Mouse (Mus musculus): ENCODE measurements around the gene Tas2r105. TPM values are rescaled to one million over a fixed set of nuclear protein-coding genes. Genes with fewer than 3 reads are reported as not detected.

Tas2r105 gene
- polyA plus RNA-seq (2015; fragmentation: Nextera tagmentation; extraction: Ambion mirVana): not detected in 2 replicates

DNA sequence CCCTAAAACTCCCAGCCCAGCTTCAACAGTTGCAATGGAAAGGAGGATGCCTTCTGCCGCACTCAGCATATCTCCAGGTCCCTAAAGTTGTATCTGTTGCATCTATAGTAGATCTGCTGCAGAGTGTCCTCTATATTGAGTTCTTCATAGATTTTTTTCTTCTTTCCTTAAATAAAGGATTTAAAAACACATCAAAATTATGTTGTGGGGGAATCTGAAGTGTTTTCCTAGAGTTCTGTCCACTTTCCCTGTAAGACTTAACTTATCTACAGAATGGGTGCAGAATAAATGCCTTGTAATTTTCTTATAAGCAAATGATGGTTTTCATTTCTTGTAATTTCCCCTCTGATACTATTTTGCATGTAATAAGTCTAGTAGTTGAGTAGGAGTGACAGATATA lies at the start of gene Tas2r105:
Gene Tas2r105, minus strand, starts transcription at position 101 of the 400 bp plus-strand sequence.
- H3K27me3 ChIP-seq (ENCODE audit: control insufficient read depth, insufficient read depth, low read length): no peaks in the 10 kb centered on the region
- 67% methylated on average over 1 of the region's 1 CpGs for WGBS
- H3K9ac ChIP-seq (ENCODE audit: low read length): no peak within 1 kb of the TSS
- H3K9me3 ChIP-seq (replicated peaks; ENCODE audit: control insufficient read depth, low read length): peaks cover 6% of the 10 kb centered on the region
- no peaks in the 10 kb centered on the region for H3K36me3 ChIP-seq (ENCODE audit: control insufficient read depth, insufficient read depth)
- no peak within 1 kb of the TSS for H3K4me3 ChIP-seq (ENCODE audit: low read length)
- no peaks in the 10 kb centered on the region for H3K4me1 ChIP-seq (ENCODE audit: control insufficient read depth, insufficient read depth, low read length)
- H3K27ac ChIP-seq (ENCODE audit: low read length): no peak within 1 kb of the TSS
- no peak within 1 kb of the TSS for H3K4me2 ChIP-seq (ENCODE audit: low read depth, low read length)
- ATAC-seq (replicated peaks; ENCODE audit: extremely low read depth, insufficient read depth, low FRiP score): no peak

DNA sequence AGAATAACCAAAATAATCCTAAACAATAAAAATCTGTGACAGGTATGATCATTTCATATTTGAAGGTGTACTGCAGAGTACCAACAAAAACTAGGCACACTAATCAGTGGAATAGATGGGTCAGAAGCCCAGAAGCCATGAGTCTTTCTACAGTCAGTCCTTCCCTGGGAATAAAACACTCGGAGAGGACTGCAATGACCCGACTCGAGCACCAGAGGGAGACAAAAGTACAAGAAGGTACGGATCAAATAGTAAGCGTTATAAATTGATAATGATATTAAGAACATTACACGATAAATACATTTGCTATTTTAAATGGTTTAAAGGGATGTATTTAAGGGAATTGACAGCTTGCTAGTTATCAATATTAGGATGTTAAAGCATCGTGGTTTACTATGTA lies 25.5 kb upstream of the Tas2r105 start:
- H3K9me3 ChIP-seq (replicated peaks; ENCODE audit: control insufficient read depth, low read length): peaks cover 2% of the 10 kb centered on the region; the same call in 1 of the 2 replicates
- H3K27me3 ChIP-seq (ENCODE audit: control insufficient read depth, insufficient read depth, low read length): no peaks in the 10 kb centered on the region
- H3K4me3 ChIP-seq (ENCODE audit: low read length): no peak overlapping the region
- H3K4me2 ChIP-seq (ENCODE audit: low read depth, low read length): no peak overlapping the region
- no peak for ATAC-seq (replicated peaks; ENCODE audit: extremely low read depth, insufficient read depth, low FRiP score)
- no peaks in the 10 kb centered on the region for H3K36me3 ChIP-seq (ENCODE audit: control insufficient read depth, insufficient read depth)
- no peaks in the 10 kb centered on the region for H3K4me1 ChIP-seq (ENCODE audit: control insufficient read depth, insufficient read depth, low read length)
- H3K9ac ChIP-seq (ENCODE audit: low read length): no peak overlapping the region
- 37% methylated on average over 7 of the region's 7 CpGs for WGBS
- H3K27ac ChIP-seq (ENCODE audit: low read length): no peak overlapping the region

DNA sequence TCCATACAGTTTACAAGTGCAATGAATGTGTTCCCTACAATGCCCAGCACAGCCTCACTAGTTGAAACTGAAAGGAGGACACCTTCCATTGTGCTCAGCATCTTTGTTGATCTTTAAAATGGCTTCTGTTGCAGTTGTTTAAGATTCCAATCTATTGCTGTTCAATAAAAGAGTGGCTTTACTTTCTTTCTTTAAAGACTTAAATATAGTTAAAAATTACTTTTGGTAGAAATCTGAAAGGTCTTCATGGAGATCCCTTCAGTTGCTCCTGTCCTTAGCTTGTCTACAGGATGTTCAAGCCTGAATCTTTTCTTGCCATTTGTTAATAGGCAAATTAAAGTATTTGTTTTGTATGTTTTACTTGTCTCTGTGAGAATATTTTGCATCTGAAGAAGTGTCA lies 2.7 kb upstream of the Tas2r105 start, which contains the start of gene Tas2r114:
Gene Tas2r114, minus strand, starts transcription at position 101 of the 400 bp plus-strand sequence.
- no peak within 1 kb of the TSS for H3K4me3 ChIP-seq (ENCODE audit: low read length)
- no peak within 1 kb of the TSS for H3K9ac ChIP-seq (ENCODE audit: low read length)
- H3K36me3 ChIP-seq (ENCODE audit: control insufficient read depth, insufficient read depth): no peaks in the 10 kb centered on the region
- H3K4me1 ChIP-seq (ENCODE audit: control insufficient read depth, insufficient read depth, low read length): no peaks in the 10 kb centered on the region
- no peak for ATAC-seq (replicated peaks; ENCODE audit: extremely low read depth, insufficient read depth, low FRiP score)
- no peak within 1 kb of the TSS for H3K4me2 ChIP-seq (ENCODE audit: low read depth, low read length)
- no peaks in the 10 kb centered on the region for H3K27me3 ChIP-seq (ENCODE audit: control insufficient read depth, insufficient read depth, low read length)
- peaks cover 4% of the 10 kb centered on the region for H3K9me3 ChIP-seq (replicated peaks; ENCODE audit: control insufficient read depth, low read length)
- H3K27ac ChIP-seq (ENCODE audit: low read length): no peak within 1 kb of the TSS

DNA sequence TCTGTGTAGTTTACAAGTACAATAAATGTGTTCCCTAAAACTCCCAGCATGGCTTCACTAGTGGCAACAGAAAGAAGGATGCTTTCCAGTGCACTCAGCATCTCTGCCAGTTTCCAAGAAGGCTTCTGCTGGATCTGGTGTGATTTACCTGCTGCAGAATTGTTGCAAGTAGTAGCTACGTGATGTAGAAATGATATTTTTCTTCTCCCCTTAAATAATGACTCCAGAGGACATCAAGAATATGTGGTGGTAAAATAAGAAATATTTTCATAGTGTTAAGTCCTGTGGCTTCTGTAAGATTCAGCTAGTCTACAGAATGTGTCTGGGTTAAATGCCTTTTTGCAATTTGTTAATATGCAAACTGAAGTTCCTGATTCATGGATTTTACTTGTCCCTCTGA lies 1.7 kb downstream of the Tas2r105 start, which contains the start of gene Tas2r104:
Gene Tas2r104, minus strand, starts transcription at position 101 of the 400 bp plus-strand sequence.
- Histone ChIP-seq H3K4me3 (ENCODE audit: low read length) (no peak within 1 kb of the TSS), H3K4me2 (ENCODE audit: low read depth, low read length) (no peak within 1 kb of the TSS), H3K27ac (ENCODE audit: low read length) (no peak within 1 kb of the TSS), H3K4me1 (ENCODE audit: control insufficient read depth, insufficient read depth, low read length) (no peaks in the 10 kb centered on the region), H3K27me3 (ENCODE audit: control insufficient read depth, insufficient read depth, low read length) (no peaks in the 10 kb centered on the region), H3K9ac (ENCODE audit: low read length) (no peak within 1 kb of the TSS), H3K36me3 (ENCODE audit: control insufficient read depth, insufficient read depth) (no peaks in the 10 kb centered on the region), H3K9me3 (replicated peaks; ENCODE audit: control insufficient read depth, low read length) (peaks cover 4% of the 10 kb centered on the region)
- ATAC-seq (replicated peaks; ENCODE audit: extremely low read depth, insufficient read depth, low FRiP score): no peak
- 60% methylated on average over 1 of the region's 1 CpGs for WGBS

DNA sequence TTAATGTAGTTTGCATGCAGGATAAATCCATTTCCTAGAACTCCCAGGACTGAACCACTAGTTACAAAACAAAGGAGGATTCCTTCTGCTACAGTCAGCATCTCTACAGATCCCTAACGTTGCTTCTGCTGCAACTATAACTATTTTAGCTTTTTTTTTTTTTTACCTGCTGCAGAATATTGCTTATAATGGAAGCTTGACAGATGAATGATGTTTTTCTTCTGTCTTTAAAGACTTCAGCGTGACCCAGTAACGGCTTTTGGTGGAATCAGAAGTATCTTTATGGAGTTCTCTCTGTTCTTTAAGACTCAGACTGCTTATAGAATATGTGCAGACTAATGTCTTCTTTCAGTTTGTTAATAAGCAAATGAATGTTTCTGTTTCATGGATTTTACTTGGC lies 8.5 kb downstream of the Tas2r105 start, which contains the start of gene Tas2r106:
Gene Tas2r106, minus strand, starts transcription at position 101 of the 400 bp plus-strand sequence.
- Histone ChIP-seq H3K36me3 (ENCODE audit: control insufficient read depth, insufficient read depth) (no peaks in the 10 kb centered on the region), H3K27me3 (ENCODE audit: control insufficient read depth, insufficient read depth, low read length) (no peaks in the 10 kb centered on the region), H3K27ac (ENCODE audit: low read length) (no peak within 1 kb of the TSS), H3K4me1 (ENCODE audit: control insufficient read depth, insufficient read depth, low read length) (no peaks in the 10 kb centered on the region), H3K4me2 (ENCODE audit: low read depth, low read length) (no peak within 1 kb of the TSS), H3K9ac (ENCODE audit: low read length) (no peak within 1 kb of the TSS), H3K9me3 (replicated peaks; ENCODE audit: control insufficient read depth, low read length) (0 out of 2 replicates have a peak, but pooled peaks cover 2% of the 10 kb centered on the region), H3K4me3 (ENCODE audit: low read length) (no peak within 1 kb of the TSS)
- WGBS: 60% methylated on average over 3 of the region's 3 CpGs
- ATAC-seq (replicated peaks; ENCODE audit: extremely low read depth, insufficient read depth, low FRiP score): no peak

DNA sequence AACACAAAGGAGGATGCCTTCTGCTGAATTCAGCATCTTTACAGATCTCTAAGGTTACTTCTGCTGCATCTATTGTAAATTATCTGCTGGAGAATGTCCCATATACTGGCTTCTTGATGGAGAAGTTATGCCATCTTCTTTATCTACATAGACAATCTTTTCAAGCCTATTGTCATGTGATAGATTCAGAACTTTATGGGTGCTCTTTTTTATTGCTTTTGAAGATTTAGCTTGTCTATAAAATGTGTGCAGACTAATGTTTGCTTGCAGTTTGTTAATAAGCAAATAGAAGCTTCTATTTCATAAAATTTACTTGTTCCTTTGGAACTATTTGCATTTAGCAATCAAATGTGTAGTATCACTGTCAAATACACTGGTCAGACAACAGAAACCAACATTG lies 27.2 kb downstream of the Tas2r105 start, which contains the start of gene Tas2r107:
Gene Tas2r107, minus strand, starts transcription at position 101 of the 400 bp plus-strand sequence.
- Histone ChIP-seq H3K4me3 (ENCODE audit: low read length) (no peak within 1 kb of the TSS), H3K27ac (ENCODE audit: low read length) (no peak within 1 kb of the TSS)
- no peak for ATAC-seq (replicated peaks; ENCODE audit: extremely low read depth, insufficient read depth, low FRiP score)

More for the DNA sequence above, 27.2 kb downstream of the Tas2r105 start, which contains the start of gene Tas2r107:
- Histone ChIP-seq H3K36me3 (ENCODE audit: control insufficient read depth, insufficient read depth) (no peaks in the 10 kb centered on the region), H3K4me1 (ENCODE audit: control insufficient read depth, insufficient read depth, low read length) (no peaks in the 10 kb centered on the region), H3K4me2 (ENCODE audit: low read depth, low read length) (no peak within 1 kb of the TSS), H3K27me3 (ENCODE audit: control insufficient read depth, insufficient read depth, low read length) (no peaks in the 10 kb centered on the region), H3K9me3 (replicated peaks; ENCODE audit: control insufficient read depth, low read length) (no peaks in the 10 kb centered on the region), H3K9ac (ENCODE audit: low read length) (no peak within 1 kb of the TSS)

Other genes with a start within 250 kb of the Tas2r105 start
- not detected in 2 replicates for gene 5430401F13Rik, start 201.1 kb downstream of the Tas2r105 start, polyA plus RNA-seq (2015; fragmentation: Nextera tagmentation; extraction: Ambion mirVana)
- gene Gm6619, start 201.1 kb downstream of the Tas2r105 start, polyA plus RNA-seq (2015; fragmentation: Nextera tagmentation; extraction: Ambion mirVana): not detected in 2 replicates
- gene Tas2r130, start 56.6 kb downstream of the Tas2r105 start, polyA plus RNA-seq (2015; fragmentation: Nextera tagmentation; extraction: Ambion mirVana): not detected in 2 replicates
- not detected in 2 replicates for gene Tas2r107, start 27.3 kb downstream of the Tas2r105 start, polyA plus RNA-seq (2015; fragmentation: Nextera tagmentation; extraction: Ambion mirVana)
- gene Tas2r106, start 8.6 kb downstream of the Tas2r105 start, polyA plus RNA-seq (2015; fragmentation: Nextera tagmentation; extraction: Ambion mirVana): not detected in 2 replicates
- gene Tas2r104, start 1.8 kb downstream of the Tas2r105 start, polyA plus RNA-seq (2015; fragmentation: Nextera tagmentation; extraction: Ambion mirVana): not detected in 2 replicates
- not detected in 2 replicates for gene Tas2r114, start 2.6 kb upstream of the Tas2r105 start, polyA plus RNA-seq (2015; fragmentation: Nextera tagmentation; extraction: Ambion mirVana)